Mouse (Mus musculus) spleen, adult 18-20 months (tissue): ENCODE measurements around the gene Ssh1.
A peak's percentile ranks its signal among the peaks of the same experiment; 100 is the strongest.

Experiments used
- DNase-seq, 2 experiments: peaks; one replicate each; pipeline ENCODE4 v3.0.0; 2022; ENCODE audit warnings: mixed read lengths in 2 of 2

Ssh1 gene

DNA sequence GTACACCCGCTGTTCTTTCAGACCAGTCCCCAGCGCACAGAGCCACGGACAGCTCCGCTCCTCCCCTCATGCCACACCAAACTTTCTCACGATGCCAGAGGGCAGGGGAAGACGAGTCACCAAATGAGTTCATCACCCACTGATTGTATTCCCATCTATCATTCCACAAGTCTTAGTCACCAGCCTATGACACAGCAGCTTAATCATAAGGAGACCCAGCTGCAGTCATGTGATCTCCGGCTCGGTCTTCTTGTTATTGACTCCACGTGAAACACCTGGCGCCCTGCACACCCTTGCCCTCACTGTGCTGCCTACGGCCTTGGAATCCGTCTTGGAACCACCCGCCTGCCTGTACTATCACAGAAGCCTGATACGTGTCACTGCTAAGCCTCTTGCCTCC lies 28.7 kb downstream of the Ssh1 start:
- no peak for DNase-seq

GRCm38 (mm10) chr5:113961776-113962175 lies 31.9 kb downstream of the Ssh1 start:
- no peak for DNase-seq

DNA sequence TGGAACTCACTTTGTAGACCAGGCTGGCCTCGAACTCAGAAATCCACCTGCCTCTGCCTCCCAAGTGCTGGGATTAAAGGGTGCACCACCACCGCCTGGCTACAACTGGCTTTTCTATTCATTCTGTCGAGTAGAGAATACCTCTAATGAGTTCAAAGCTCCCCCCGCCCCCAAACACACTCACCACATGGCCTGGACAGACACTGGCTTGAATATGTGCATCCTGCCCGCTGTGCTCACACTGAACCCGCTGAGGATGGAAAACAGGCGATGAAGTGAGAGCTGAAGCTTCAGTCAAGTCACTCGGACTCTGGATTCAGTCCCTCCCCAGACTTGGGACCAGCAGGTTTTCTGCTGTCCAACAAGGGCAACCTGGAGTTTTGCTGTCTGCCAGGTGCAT lies 33.3 kb downstream of the Ssh1 start:
- no peak for DNase-seq

- DNase-seq, result no peak
Measured at GRCm38 (mm10) chr5:113959039-113959438, 34.7 kb downstream of the Ssh1 start.

DNA sequence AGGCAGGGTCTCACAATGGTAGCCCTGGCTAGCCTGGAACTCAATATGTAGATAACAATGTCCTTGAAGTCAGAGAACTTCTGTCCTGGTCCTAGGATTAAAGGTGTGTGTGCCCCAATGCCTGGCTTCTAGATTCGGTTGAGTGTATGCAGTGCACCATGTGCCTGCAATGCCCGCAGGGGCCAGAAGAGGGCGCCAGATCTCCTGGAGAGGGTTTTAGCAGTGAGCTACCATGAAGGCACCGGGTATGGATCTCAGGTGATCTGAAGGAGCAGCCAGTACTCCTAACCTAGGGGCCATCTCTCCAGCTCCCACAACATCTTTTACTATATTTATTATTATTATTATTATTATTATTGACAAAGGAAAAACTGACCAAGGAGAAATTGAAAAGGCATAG lies 37.2 kb downstream of the Ssh1 start:
- peak; percentile 64 to 90 for DNase-seq

DNA sequence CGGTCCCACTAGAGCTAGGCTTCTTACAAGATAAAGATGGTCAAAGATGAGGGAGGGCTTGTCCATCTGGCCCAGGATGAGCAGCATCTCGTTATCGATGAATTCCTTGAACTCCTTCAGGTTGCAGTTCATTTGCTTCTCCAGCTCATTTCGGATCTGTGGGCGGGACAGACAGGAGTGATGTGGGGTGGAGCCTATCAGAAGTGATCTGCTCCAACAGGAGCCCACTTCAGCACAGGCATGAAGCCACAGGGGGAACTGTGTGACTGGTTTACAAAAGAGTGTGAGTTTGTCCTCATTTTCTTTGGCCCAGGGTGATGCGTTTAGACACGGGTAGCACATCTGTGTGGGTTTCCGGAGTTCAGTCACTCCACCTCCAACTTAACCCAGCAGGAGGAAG lies 38.0 kb downstream of the Ssh1 start:
- no peak for DNase-seq

DNA sequence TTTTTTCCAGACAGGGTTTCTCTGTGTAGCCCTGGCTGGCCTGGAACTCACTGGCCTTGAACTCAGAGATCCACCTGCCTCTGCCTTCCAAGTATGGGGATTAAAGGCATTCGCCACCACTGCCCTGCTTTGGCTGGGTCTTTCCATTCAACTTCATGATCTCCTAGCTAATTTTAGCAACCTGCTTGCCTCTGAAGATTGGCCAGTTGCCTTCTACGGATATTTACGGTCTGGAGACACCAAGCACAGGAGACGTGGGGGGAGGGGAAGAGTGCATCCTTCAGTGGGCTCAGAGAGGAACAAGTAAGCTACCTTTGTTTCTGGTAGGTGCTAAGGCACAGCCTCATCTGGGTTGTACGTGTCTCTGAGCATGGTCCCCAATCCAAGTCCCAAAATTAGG lies 38.4 kb downstream of the Ssh1 start:
- no peak for DNase-seq

DNA sequence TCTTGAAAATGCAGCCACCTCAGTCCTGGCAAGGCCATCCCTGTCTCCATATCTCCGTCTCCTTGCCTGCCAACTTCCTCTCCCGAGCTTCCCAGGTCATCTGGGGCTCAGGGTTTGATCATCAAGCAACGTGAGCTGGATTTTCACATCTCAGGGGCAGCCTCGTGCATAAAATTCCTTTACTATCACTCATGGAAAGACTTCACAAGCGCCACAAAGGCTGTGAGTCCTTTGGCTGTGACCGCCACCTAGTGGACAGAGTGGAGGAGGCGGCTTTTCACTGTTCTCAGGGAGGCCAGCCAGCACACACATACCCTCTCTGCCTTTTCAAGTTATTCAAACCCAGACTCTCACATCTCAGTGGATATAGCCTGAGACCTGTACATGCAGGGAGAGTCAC lies 39.3 kb downstream of the Ssh1 start:
- peak; percentile 54 to 72 for DNase-seq

GRCm38 (mm10) chr5:113952519-113952918 lies 41.2 kb downstream of the Ssh1 start:
- DNase-seq, result no peak

- DNase-seq, result no peak
Measured at GRCm38 (mm10) chr5:113951693-113952071, 42.0 kb downstream of the Ssh1 start.

DNA sequence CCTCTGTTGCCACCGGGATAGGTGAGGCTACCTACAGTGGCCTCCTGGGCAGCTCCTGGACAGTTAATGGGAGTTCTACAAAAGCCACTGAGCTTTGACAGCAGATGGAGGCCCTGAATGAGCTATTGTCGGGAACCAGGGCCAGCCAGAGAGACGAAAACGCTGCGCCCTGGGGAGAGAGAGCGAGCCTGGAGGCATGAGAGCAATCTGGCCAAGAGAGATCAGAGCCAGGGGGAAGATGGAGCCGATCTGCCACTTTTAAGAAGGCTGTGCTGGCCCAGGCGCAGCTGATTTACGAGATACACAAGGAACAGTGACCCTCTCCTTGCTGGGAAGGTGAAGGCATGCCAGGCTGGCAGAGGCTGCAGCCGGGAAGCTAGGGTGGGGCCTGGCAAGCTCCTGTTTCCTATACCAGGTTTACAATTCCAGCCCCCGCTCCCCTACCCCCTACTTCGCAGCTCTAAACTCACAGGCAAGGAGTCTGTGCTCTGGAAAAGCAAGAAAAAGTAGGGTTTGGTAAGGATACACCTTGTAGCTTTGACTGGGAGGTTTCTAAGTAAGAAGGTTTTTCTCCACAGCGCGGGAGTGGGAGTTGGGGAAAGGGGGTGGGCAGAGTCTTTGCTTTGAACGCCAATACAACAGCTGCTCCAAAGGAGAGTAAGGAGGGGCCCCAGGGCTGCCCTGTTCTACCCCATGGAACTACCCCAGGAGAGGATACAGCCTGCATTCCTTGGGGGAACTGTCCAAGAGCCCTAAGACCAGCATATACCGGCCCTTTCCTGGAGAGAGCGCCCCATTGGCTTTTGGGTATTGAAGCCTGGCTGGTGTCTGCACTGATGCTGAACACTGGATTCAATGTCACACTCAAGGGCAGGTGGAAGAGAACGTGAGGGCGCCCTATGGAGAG lies 42.7 kb downstream of the Ssh1 start:
- DNase-seq, result no peak

DNA sequence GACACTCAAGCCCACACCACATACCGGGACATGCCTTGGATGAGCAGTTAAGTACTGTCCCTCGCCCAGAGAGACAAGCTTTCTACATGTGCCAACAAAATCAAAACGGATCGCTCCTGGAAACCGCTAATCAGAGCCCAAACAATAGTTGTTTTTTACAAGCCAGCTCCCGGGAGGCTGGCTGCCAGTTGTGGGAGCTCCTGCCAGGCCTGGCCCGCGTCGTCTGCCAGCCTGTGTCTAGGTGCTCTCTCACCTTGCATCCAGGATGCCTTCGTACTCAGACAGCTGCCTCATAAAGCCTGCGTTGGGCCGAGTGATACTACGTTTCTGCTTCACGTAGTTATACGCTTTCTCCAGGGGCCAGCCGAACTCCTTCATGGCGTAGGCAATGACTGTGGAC lies 43.6 kb downstream of the Ssh1 start:
- no peak for DNase-seq

DNA sequence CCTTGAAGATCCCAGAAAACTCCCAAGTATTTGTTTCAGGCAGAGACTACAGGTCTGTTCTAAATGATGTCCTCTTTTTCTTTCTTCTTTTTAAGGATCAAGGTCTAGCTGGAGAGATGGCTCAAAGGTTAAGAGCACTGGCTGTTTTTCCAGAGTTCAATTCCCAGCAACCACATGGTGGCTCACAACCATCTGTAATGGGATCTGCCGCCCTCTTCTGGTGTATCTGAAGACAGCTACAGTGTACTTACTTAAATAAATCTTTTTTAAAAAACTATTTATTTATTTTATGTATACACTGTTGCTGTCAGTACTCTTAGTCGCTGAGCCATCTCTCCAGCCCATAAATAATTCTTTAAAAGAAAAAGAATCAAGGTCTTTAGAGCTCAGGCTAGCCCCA lies 46.4 kb downstream of the Ssh1 start:
- no peak for DNase-seq

DNA sequence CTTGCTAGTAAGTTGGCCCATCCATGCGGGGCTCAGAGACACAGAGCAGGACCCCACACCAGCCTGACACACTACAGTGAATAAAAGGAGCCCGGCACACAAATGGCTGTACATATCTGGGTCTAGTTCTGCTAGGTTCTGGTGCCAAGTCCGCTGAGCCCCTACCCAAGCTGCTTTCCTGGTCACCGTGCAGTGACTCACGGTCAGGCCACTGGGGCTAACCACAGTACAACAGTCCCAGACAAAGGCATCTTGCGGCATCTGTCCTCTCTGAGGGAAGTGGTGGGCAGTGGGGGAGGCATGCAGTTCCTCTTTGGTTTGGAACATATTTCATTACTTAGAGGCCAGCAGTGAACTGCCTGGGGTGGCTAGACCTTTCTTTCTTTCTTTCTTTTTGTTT lies 48.6 kb downstream of the Ssh1 start:
- DNase-seq, result no peak

DNA sequence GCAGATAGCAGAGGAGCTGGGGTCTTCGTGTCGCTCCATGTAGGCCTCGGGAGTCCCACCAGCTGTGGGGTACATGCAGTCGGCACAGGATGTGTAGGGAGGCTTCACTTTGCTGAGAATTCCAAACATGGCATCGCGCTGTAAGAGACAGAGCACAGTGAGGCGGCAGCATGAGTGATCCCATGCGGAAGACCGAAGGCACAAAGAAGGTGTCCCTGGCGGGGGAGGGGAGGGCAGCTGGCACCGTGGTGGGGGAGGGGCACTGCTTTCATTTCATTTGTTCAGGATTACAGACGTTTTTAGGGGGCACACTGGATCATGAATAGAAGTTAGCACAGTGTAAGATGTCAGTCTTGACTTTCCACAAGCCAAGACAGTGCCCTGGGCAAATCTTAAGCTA lies 50.4 kb downstream of the Ssh1 start:
- no peak for DNase-seq

DNA sequence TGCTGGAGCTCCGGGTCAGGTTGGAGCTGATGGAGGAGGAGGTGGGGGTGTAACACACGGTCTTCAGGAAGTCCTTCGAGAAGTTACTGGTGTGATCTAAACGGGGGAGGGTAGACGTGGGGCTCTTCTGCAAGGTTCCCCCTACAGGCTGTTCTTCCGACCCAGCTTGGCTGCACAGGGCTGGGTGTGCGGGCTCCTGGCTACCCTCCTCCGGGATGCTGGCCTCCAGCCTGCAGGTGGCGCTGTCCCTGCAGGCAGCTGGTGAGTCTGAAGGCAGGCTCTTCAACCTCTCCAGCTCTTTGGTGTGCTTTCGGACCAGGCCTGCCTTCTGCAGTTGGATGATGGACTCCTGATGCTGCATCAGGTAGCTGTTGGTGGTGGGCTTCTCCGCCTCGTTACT lies 51.1 kb downstream of the Ssh1 start:
- DNase-seq, result no peak

- no peak for DNase-seq
Measured at GRCm38 (mm10) chr5:113939263-113939900, 54.3 kb downstream of the Ssh1 start.

DNA sequence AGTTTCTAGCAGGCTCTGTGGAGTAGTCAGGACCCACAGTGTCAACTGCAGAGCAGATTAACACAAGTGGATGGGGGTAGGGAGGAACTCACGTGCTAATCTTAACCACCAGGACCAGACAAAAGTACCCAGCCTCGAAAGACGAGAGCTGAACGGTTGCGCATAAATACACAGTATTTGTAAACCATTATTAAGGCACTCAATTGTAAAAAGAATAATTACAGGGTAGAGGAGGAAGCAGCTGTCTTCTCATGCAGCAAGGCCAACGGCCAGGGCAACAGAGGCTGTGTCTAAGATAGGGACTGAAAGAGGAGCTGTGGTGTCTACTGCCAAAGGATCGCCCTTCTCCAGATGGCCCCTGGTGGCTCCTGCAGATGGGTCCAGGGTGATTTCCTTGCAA lies 56.0 kb downstream of the Ssh1 start:
- DNase-seq, result no peak

GRCm38 (mm10) chr5:113933889-113934288 lies 59.8 kb downstream of the Ssh1 start:
- no peak for DNase-seq

GRCm38 (mm10) chr5:113933480-113933879 lies 60.2 kb downstream of the Ssh1 start:
- DNase-seq, result no peak

DNA sequence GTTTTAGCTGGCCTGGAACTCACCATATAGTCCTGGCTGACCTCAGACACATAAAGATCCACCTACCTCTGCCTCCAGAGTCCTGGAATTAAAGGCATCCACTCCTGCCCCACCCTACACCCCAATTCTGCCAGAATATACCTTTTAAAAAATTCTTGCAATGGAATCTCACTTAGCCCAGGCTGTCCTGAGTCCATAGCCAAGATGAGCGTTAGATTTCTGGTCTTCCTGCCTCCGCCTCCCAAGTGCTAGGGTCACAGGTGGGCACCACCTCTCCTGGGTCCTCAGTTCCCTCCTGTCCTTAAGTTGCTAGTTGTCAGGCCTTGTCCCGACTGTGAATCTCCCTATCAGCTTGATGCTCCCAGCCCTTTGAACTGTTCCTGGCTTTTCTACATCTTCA lies 61.4 kb downstream of the Ssh1 start:
- DNase-seq, result no peak

DNA sequence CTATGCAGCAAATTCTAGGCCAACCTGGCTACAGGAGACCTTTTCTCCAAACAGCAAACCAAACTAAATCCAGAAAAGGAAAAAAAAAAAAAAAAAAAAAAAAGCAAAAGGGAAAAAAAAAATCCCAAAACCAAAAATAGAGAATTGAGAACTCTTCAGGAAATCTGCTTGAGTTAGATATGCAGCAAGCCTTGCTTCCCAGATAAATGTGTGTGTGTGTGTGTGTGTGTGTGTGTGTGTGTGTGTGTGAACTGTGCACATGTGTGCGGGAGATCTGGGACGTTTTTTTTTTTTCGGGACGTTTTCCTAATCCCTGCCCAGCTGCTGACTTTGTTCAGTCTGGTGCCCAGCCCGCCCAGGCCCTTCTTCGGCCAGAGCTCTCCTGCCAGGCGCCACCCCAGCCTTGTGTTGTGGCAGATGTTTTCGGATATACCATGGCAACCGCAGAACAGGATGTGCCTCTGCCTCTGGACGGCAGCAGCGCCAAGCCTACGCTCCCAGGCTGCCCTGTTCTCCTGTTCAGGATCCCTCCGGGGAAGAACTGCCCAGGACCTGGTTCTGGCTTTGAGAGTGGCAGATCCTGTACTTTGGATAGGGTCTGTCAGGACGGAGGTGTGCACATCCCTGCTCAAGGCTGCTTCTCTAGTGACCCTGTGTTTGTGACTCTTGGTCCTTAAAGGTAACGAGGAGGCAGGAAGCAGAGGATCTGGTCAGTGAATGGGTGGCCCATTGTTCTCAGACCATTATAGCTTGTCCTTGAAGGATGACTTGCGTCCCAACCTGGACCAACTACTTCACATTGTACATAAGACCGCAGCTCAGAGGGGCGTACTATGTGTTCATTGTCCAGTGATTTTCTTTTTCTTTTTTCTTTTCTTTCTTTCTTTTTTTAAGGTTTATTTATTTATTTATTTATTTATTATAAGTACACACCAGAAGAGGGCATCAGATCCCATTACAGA lies 62.8 kb downstream of the Ssh1 start:
- DNase-seq, result no peak

DNA sequence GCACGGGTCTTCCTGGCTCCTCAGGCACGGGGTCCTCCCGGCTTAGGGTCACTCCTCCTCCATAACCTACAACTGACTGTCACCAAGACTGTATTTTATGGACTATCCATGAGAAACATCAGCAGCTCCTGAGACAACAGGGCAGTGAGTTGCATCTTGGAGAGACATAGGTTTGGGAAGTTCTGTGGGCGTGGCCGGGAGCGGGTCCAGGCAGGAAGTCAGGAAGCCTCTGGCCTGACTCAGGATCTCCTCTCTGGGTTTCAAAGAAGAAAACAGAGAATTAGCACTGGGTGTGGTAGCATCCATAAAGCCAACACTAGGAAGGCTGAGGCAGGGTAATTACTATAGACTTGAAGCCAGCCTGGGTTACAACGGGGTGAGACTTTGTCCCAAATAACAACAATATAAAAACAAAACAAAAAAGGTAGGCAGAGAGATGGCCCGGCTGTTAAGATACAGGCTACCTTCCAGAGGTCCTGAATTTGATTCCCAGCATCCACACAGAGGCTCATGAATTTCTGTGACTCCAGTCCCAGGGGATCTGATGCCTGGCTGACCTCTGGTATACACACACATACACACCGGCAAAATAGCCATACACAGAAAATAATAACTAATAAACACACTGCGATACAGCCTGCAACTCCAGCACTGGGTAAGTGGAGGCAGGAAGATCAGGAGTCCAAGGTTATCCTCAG lies 63.6 kb downstream of the Ssh1 start:
- DNase-seq, result no peak
